Mouse (Mus musculus): ENCODE measurements at regions not wholly inside any gene's neighbourhood (a gene's known extent, or its start where the extent isn't known, plus 50 kb on each side); places are given as distances from the start of the nearest gene placed in this dataset.

- no peak for TF ChIP-seq POLR2A (IDR thresholded peaks at IDR 0.05; ENCODE audit: borderline replicate concordance, insufficient read depth, low read length)
- no peak for TF ChIP-seq CTCF (IDR thresholded peaks at IDR 0.05; ENCODE audit: borderline replicate concordance, insufficient read depth, low read depth, low read length)
Observed at GRCm38 (mm10) chr3:148633291-148633690, 357.1 kb downstream of the Adgrl2 start.

Data from cerebellum, adult 2 months (tissue).